Mouse (Mus musculus) brain, adult 2 months (tissue): ENCODE data around the gene Pml.

Source experiments
- DNase-seq: peaks from one replicate; pipeline ENCODE4 v3.0.0; 2011; ENCODE audit warnings: low read depth, low spot score

The Pml gene

GRCm38 (mm10) chr9:58201861-58202549 lies 47.6 kb downstream of the Pml start:
- peak; percentile 57 for DNase-seq

- DNase-seq = peak; percentile 43
Observed at GRCm38 (mm10) chr9:58201091-58201842, 48.3 kb downstream of the Pml start.

- peak; percentile 61 for DNase-seq
Observed at GRCm38 (mm10) chr9:58200270-58201090, 49.1 kb downstream of the Pml start.

GRCm38 (mm10) chr9:58199381-58200269 lies 50.0 kb downstream of the Pml start:
- peak; percentile 49 for DNase-seq

GRCm38 (mm10) chr9:58198801-58199371 lies 50.7 kb downstream of the Pml start:
- peak; percentile 70 for DNase-seq

GRCm38 (mm10) chr9:58197781-58198701 lies 51.5 kb downstream of the Pml start:
- DNase-seq = peak; percentile 68

GRCm38 (mm10) chr9:58196610-58197567 lies 52.7 kb downstream of the Pml start:
- no peak for DNase-seq

- DNase-seq = no peak
Observed at GRCm38 (mm10) chr9:58196141-58196540, 53.4 kb downstream of the Pml start.

- DNase-seq = no peak
Observed at GRCm38 (mm10) chr9:58195671-58196070, 53.9 kb downstream of the Pml start.

- no peak for DNase-seq
Observed at GRCm38 (mm10) chr9:58194222-58194621, 55.4 kb downstream of the Pml start.

- DNase-seq = peak; percentile 63
Observed at GRCm38 (mm10) chr9:58184456-58184855, 65.1 kb downstream of the Pml start.

- peak; percentile 31 for DNase-seq
Observed at GRCm38 (mm10) chr9:58179390-58179789, 70.2 kb downstream of the Pml start.

- no peak for DNase-seq
Observed at GRCm38 (mm10) chr9:58177165-58177564, 72.4 kb downstream of the Pml start.

GRCm38 (mm10) chr9:58175745-58176487 lies 73.7 kb downstream of the Pml start:
- peak; percentile 90 for DNase-seq

GRCm38 (mm10) chr9:58174818-58175251 lies 74.8 kb downstream of the Pml start:
- peak; percentile 85 for DNase-seq

GRCm38 (mm10) chr9:58172863-58173262 lies 76.7 kb downstream of the Pml start:
- no peak for DNase-seq

- DNase-seq = peak; percentile 61
Observed at GRCm38 (mm10) chr9:58169426-58169825, 80.2 kb downstream of the Pml start.

- DNase-seq = no peak
Observed at GRCm38 (mm10) chr9:58168880-58169279, 80.7 kb downstream of the Pml start.
